Mouse (Mus musculus) cerebellum, adult 8-10 months (tissue): Measurements from ENCODE around the gene F2.

Experiments
- DNase-seq: peaks from one replicate; pipeline ENCODE4 v3.0.0; 2022

Gene F2

GRCm38 (mm10) chr2:91636229-91636628, at the start of gene F2:
Gene F2 (minus strand): TSS chr2:91636414.
- no peak for DNase-seq

GRCm38 (mm10) chr2:91683919-91684318, 47.7 kb upstream of the F2 start:
- DNase-seq: no peak

- DNase-seq: peak; percentile 42
Observed at GRCm38 (mm10) chr2:91682850-91683249, 46.6 kb upstream of the F2 start.

GRCm38 (mm10) chr2:91676961-91677360, 40.7 kb upstream of the F2 start:
- no peak for DNase-seq

GRCm38 (mm10) chr2:91676420-91676819, 40.2 kb upstream of the F2 start:
- no peak for DNase-seq

GRCm38 (mm10) chr2:91674895-91675294, 38.7 kb upstream of the F2 start:
- DNase-seq: no peak

GRCm38 (mm10) chr2:91673587-91673986, 37.4 kb upstream of the F2 start:
- DNase-seq: no peak

GRCm38 (mm10) chr2:91670038-91670437, 33.8 kb upstream of the F2 start:
- DNase-seq: no peak

GRCm38 (mm10) chr2:91669326-91669725, 33.1 kb upstream of the F2 start:
- DNase-seq: no peak

- no peak for DNase-seq
Observed at GRCm38 (mm10) chr2:91667747-91668146, 31.5 kb upstream of the F2 start.

GRCm38 (mm10) chr2:91666386-91666910, 30.2 kb upstream of the F2 start:
- no peak for DNase-seq

- no peak for DNase-seq
Observed at GRCm38 (mm10) chr2:91664780-91665179, 28.6 kb upstream of the F2 start.

GRCm38 (mm10) chr2:91660981-91661380, 24.8 kb upstream of the F2 start:
- no peak for DNase-seq

GRCm38 (mm10) chr2:91659657-91660056, 23.4 kb upstream of the F2 start:
- DNase-seq: no peak

GRCm38 (mm10) chr2:91656774-91657173, 20.6 kb upstream of the F2 start:
- DNase-seq: no peak

GRCm38 (mm10) chr2:91655827-91656226, 19.6 kb upstream of the F2 start:
- DNase-seq: no peak

GRCm38 (mm10) chr2:91655388-91655787, 19.2 kb upstream of the F2 start:
- no peak for DNase-seq

- no peak for DNase-seq
Observed at GRCm38 (mm10) chr2:91652863-91653262, 16.6 kb upstream of the F2 start.

GRCm38 (mm10) chr2:91651458-91652258, 15.4 kb upstream of the F2 start:
- DNase-seq: no peak

GRCm38 (mm10) chr2:91650360-91650995, 14.3 kb upstream of the F2 start:
- DNase-seq: no peak

- peak; percentile 97 for DNase-seq
Observed at GRCm38 (mm10) chr2:91649553-91650359, 13.5 kb upstream of the F2 start, which contains the start of the genes Zfp408 and Arhgap1. Gene Zfp408 (minus strand): TSS chr2:91649791. Gene Arhgap1 (plus strand): TSS chr2:91649860.

GRCm38 (mm10) chr2:91649152-91649551, 12.9 kb upstream of the F2 start:
- no peak for DNase-seq

- DNase-seq: peak; percentile 48
Observed at GRCm38 (mm10) chr2:91646733-91647132, 10.5 kb upstream of the F2 start.
